Mouse (Mus musculus): ENCODE measurements around the gene Kcng3. TPM values are rescaled to one million over a fixed set of nuclear protein-coding genes. Genes with fewer than 3 reads are reported as not detected.

Kcng3 gene
- polyA plus RNA-seq, 1 experiment from 2014 or later = not detected

GRCm38 (mm10) chr17:83572366-83572765, 59.3 kb downstream of the Kcng3 start:
- Histone ChIP-seq H3K4me1 (peaks cover 11% of the 10 kb centered on the region; the same call in 1 of the 2 replicates), H3K4me2 (no peak overlapping the region), H3K9ac (no peak overlapping the region), H3K36me3 (no peaks in the 10 kb centered on the region), H3K4me3 (replicated peaks) (no peak overlapping the region), H3K27me3 (no peaks in the 10 kb centered on the region), H3K27ac (0 out of 2 replicates have a peak overlapping the region, but pooled peaks have one; percentile 20), H3K9me3 (replicated peaks) (no peaks in the 10 kb centered on the region)
- no peak; the same call in 1 of the 2 replicates for ATAC-seq (replicated peaks; ENCODE audit: low FRiP score)
- 33% methylated on average over 4 of the region's 4 CpGs for WGBS

- Histone ChIP-seq H3K4me3 (replicated peaks) (no peak overlapping the region), H3K27me3 (no peaks in the 10 kb centered on the region), H3K4me1 (peaks cover 7% of the 10 kb centered on the region; the same call in 1 of the 2 replicates), H3K27ac (no peak overlapping the region), H3K9ac (no peak overlapping the region), H3K9me3 (replicated peaks) (no peaks in the 10 kb centered on the region), H3K36me3 (no peaks in the 10 kb centered on the region), H3K4me2 (no peak overlapping the region)
- no peak for ATAC-seq (replicated peaks; ENCODE audit: low FRiP score)
- WGBS = 63% methylated on average over 8 of the region's 8 CpGs
Measured at GRCm38 (mm10) chr17:83567375-83567774, 64.3 kb downstream of the Kcng3 start.

- Histone ChIP-seq H3K9ac (no peak overlapping the region), H3K9me3 (replicated peaks) (no peaks in the 10 kb centered on the region), H3K4me1 (0 out of 2 replicates have a peak, but pooled peaks cover 4% of the 10 kb centered on the region), H3K4me3 (replicated peaks) (no peak overlapping the region), H3K27ac (no peak overlapping the region), H3K27me3 (no peaks in the 10 kb centered on the region), H3K4me2 (no peak overlapping the region), H3K36me3 (no peaks in the 10 kb centered on the region)
- ATAC-seq (replicated peaks; ENCODE audit: low FRiP score) = no peak
- 74% methylated on average over 4 of the region's 4 CpGs for WGBS
Measured at GRCm38 (mm10) chr17:83565506-83565905, 66.2 kb downstream of the Kcng3 start.

GRCm38 (mm10) chr17:83564119-83564820, 67.4 kb downstream of the Kcng3 start:
- Histone ChIP-seq H3K27ac (no peak overlapping the region), H3K27me3 (no peaks in the 10 kb centered on the region), H3K4me1 (0 out of 2 replicates have a peak, but pooled peaks cover 4% of the 10 kb centered on the region), H3K4me2 (peak overlapping the region; percentile 10; the same call in 1 of the 2 replicates), H3K9ac (no peak overlapping the region), H3K4me3 (replicated peaks) (no peak overlapping the region), H3K36me3 (no peaks in the 10 kb centered on the region), H3K9me3 (replicated peaks) (no peaks in the 10 kb centered on the region)
- 62% methylated on average over 12 of the region's 12 CpGs for WGBS
- ATAC-seq (replicated peaks; ENCODE audit: low FRiP score) = no peak; the same call in 1 of the 2 replicates

- Histone ChIP-seq H3K9me3 (replicated peaks) (no peaks in the 10 kb centered on the region), H3K27me3 (no peaks in the 10 kb centered on the region), H3K9ac (no peak overlapping the region), H3K4me3 (replicated peaks) (no peak overlapping the region), H3K27ac (no peak overlapping the region), H3K36me3 (no peaks in the 10 kb centered on the region), H3K4me2 (peak overlapping the region; percentile 10; the same call in 1 of the 2 replicates), H3K4me1 (0 out of 2 replicates have a peak, but pooled peaks cover 4% of the 10 kb centered on the region)
- 54% methylated on average over 10 of the region's 10 CpGs for WGBS
- no peak for ATAC-seq (replicated peaks; ENCODE audit: low FRiP score)
Measured at GRCm38 (mm10) chr17:83563703-83564111, 68.0 kb downstream of the Kcng3 start.

GRCm38 (mm10) chr17:83562153-83563010, 69.3 kb downstream of the Kcng3 start:
- no peaks in the 10 kb centered on the region for H3K27me3 ChIP-seq
- H3K9me3 ChIP-seq (replicated peaks) = no peaks in the 10 kb centered on the region
- H3K4me3 ChIP-seq (replicated peaks) = no peak overlapping the region
- H3K27ac ChIP-seq = no peak overlapping the region
- H3K4me2 ChIP-seq = no peak overlapping the region
- no peak overlapping the region for H3K9ac ChIP-seq
- WGBS = 92% methylated on average over 5 of the region's 5 CpGs
- H3K36me3 ChIP-seq = no peaks in the 10 kb centered on the region
- ATAC-seq (replicated peaks; ENCODE audit: low FRiP score) = no peak
- H3K4me1 ChIP-seq = 0 out of 2 replicates have a peak, but pooled peaks cover 4% of the 10 kb centered on the region

GRCm38 (mm10) chr17:83559081-83559480, 72.6 kb downstream of the Kcng3 start:
- Histone ChIP-seq H3K9ac (no peak overlapping the region), H3K4me2 (no peak overlapping the region), H3K36me3 (no peaks in the 10 kb centered on the region), H3K27me3 (no peaks in the 10 kb centered on the region), H3K9me3 (replicated peaks) (no peaks in the 10 kb centered on the region), H3K4me3 (replicated peaks) (no peak overlapping the region), H3K27ac (no peak overlapping the region), H3K4me1 (0 out of 2 replicates have a peak, but pooled peaks cover 4% of the 10 kb centered on the region)
- ATAC-seq (replicated peaks; ENCODE audit: low FRiP score) = peak; percentile 43; the same call in 1 of the 2 replicates
- WGBS = 66% methylated on average over 8 of the region's 8 CpGs

- Histone ChIP-seq H3K27me3 (no peaks in the 10 kb centered on the region), H3K27ac (no peak overlapping the region), H3K4me2 (no peak overlapping the region), H3K9me3 (replicated peaks) (no peaks in the 10 kb centered on the region), H3K36me3 (no peaks in the 10 kb centered on the region), H3K4me3 (replicated peaks) (no peak overlapping the region), H3K4me1 (no peaks in the 10 kb centered on the region), H3K9ac (no peak overlapping the region)
- no peak for ATAC-seq (replicated peaks; ENCODE audit: low FRiP score)
- 95% methylated on average over 11 of the region's 11 CpGs for WGBS
Measured at GRCm38 (mm10) chr17:83555836-83556235, 75.9 kb downstream of the Kcng3 start.

GRCm38 (mm10) chr17:83554997-83555396, 76.7 kb downstream of the Kcng3 start:
- Histone ChIP-seq H3K4me1 (no peaks in the 10 kb centered on the region), H3K4me3 (replicated peaks) (no peak overlapping the region), H3K27me3 (no peaks in the 10 kb centered on the region), H3K27ac (no peak overlapping the region), H3K4me2 (no peak overlapping the region), H3K9me3 (replicated peaks) (no peaks in the 10 kb centered on the region), H3K36me3 (no peaks in the 10 kb centered on the region), H3K9ac (no peak overlapping the region)
- 80% methylated on average over 7 of the region's 7 CpGs for WGBS
- no peak for ATAC-seq (replicated peaks; ENCODE audit: low FRiP score)

GRCm38 (mm10) chr17:83548501-83549233, 83.0 kb downstream of the Kcng3 start:
- Histone ChIP-seq H3K4me1 (peaks cover 19% of the 10 kb centered on the region), H3K9ac (no peak overlapping the region), H3K36me3 (no peaks in the 10 kb centered on the region), H3K4me3 (replicated peaks) (no peak overlapping the region), H3K9me3 (replicated peaks) (no peaks in the 10 kb centered on the region), H3K27me3 (peaks cover 35% of the 10 kb centered on the region), H3K27ac (no peak overlapping the region), H3K4me2 (no peak overlapping the region)
- WGBS = 47% methylated on average over 12 of the region's 12 CpGs
- ATAC-seq (replicated peaks; ENCODE audit: low FRiP score) = no peak

- Histone ChIP-seq H3K4me2 (no peak overlapping the region), H3K4me1 (peaks cover 19% of the 10 kb centered on the region), H3K27ac (no peak overlapping the region), H3K9ac (no peak overlapping the region), H3K4me3 (replicated peaks) (no peak overlapping the region), H3K36me3 (no peaks in the 10 kb centered on the region), H3K27me3 (peaks cover 35% of the 10 kb centered on the region), H3K9me3 (replicated peaks) (no peaks in the 10 kb centered on the region)
- 50% methylated on average over 10 of the region's 10 CpGs for WGBS
- ATAC-seq (replicated peaks; ENCODE audit: low FRiP score) = no peak
Measured at GRCm38 (mm10) chr17:83547145-83547544, 84.5 kb downstream of the Kcng3 start.

Data from kidney, embryonic 15.5 days (tissue).